Mouse (Mus musculus) forebrain, embryonic 11.5 days (tissue): Measurements from ENCODE around the gene Apoa1. TPM values are rescaled to one million over a fixed set of nuclear protein-coding genes. Genes with fewer than 3 reads are reported as not detected.
A peak's percentile ranks its signal among the peaks of the same experiment; 100 is the strongest.

ENCODE experiments used
- ATAC-seq: fragments of 200-750 bp; cut with Nextera tagmentation; replicated peaks from 2 replicates; pipeline ENCODE4 v1.8.0; 2017; ENCODE audit warnings: moderate TSS enrichment; ENCODE audit not compliant: low FRiP score
- DNase-seq: peaks from one replicate; pipeline ENCODE4 v3.0.0-alpha.2; 2017; ENCODE audit warnings: low spot score
- H3K27ac ChIP-seq: fragments of 300-500 bp; sonication (generic); 2 replicates; pipeline ENCODE4 v1.5.1; 2014; ENCODE audit warnings: low read depth, low read length
- H3K27me3 ChIP-seq: fragments of 300-500 bp; sonication (generic); 2 replicates; pipeline ENCODE4 v1.6.1; 2014; ENCODE audit warnings: mild to moderate bottlenecking, low read length, mixed read lengths; ENCODE audit not compliant: control insufficient read depth, insufficient read depth
- H3K36me3 ChIP-seq: fragments of 300-500 bp; sonication (generic); 2 replicates; pipeline ENCODE4 v1.6.1; 2014; ENCODE audit warnings: mild to moderate bottlenecking, low read length, moderate library complexity, mixed read lengths; ENCODE audit not compliant: control insufficient read depth, insufficient read depth
- H3K4me1 ChIP-seq: fragments of 300-500 bp; sonication (generic); replicated peaks from 2 replicates; pipeline ENCODE4 v1.6.1; 2014; ENCODE audit warnings: low read length, mixed read lengths; ENCODE audit not compliant: control insufficient read depth, insufficient read depth
- H3K4me2 ChIP-seq: fragments of 300-500 bp; sonication (generic); 2 replicates; pipeline ENCODE4 v1.6.1; 2014; ENCODE audit warnings: low read depth, mild to moderate bottlenecking, low read length, moderate library complexity, mixed read lengths; ENCODE audit not compliant: severe bottlenecking
- H3K4me3 ChIP-seq: fragments of 300-500 bp; sonication (generic); 2 replicates; pipeline ENCODE4 v1.5.1; 2014; ENCODE audit warnings: low read depth, low read length
- H3K9ac ChIP-seq: fragments of 300-500 bp; sonication (generic); 2 replicates; pipeline ENCODE4 v1.6.1; 2014; ENCODE audit warnings: low read length
- H3K9me3 ChIP-seq: fragments of 300-500 bp; sonication (generic); 2 replicates; pipeline ENCODE4 v1.6.1; 2016; ENCODE audit warnings: low read length, mixed read lengths; ENCODE audit not compliant: control insufficient read depth
- WGBS: fragments of 180-500 bp; shearing (Covaris S2); extraction: QIAGEN DNeasy Blood & Tissue Kit; methylation state at CpG from one replicate; pipeline ENCODE4 v1.1.7; 2014; 5-methylcytosine and 5-hydroxymethylcytosine counted together
- polyA plus RNA-seq: library from polyadenylated mRNA; unstranded; fragments of >200 nt; fragmentation: Nextera tagmentation; extraction: Ambion mirVana; gene quantifications from 2 replicates; pipeline ENCODE4 v1.2.1, GENCODE M21; 2014

The Apoa1 gene
- polyA plus RNA-seq, result 0.98 and 1.1 TPM in 2 replicates

GRCm38 (mm10) chr9:46228491-46228890 is at the start of gene Apoa1:
Apoa1 (plus strand) TSS chr9:46228580.
- Histone ChIP-seq H3K27me3 (no peaks in the 10 kb centered on the region), H3K36me3 (no peaks in the 10 kb centered on the region), H3K9me3 (no peaks in the 10 kb centered on the region), H3K4me1 (peaks cover 5% of the 10 kb centered on the region; the same call in 1 of the 2 replicates), H3K27ac (no peak within 1 kb of the TSS), H3K4me3 (no peak within 1 kb of the TSS), H3K4me2 (no peak within 1 kb of the TSS), H3K9ac (no peak within 1 kb of the TSS)
- DNase-seq, result no peak
- 64% methylated on average over 9 of the region's 9 CpGs for WGBS
- ATAC-seq, result no peak

GRCm38 (mm10) chr9:46178595-46178994 is 49.8 kb upstream of the Apoa1 start:
- ATAC-seq (no peak), DNase-seq (no peak)
- no peaks in the 10 kb centered on the region for H3K4me1 ChIP-seq
- no peak overlapping the region for H3K4me2 ChIP-seq
- 92% methylated on average over 9 of the region's 9 CpGs for WGBS
- H3K4me3 ChIP-seq, result no peak overlapping the region
- H3K9ac ChIP-seq, result 0 out of 2 replicates have a peak overlapping the region, but pooled peaks have one; percentile 6
- H3K36me3 ChIP-seq, result no peaks in the 10 kb centered on the region
- no peak overlapping the region for H3K27ac ChIP-seq
- no peaks in the 10 kb centered on the region for H3K9me3 ChIP-seq
- no peaks in the 10 kb centered on the region for H3K27me3 ChIP-seq

- Histone ChIP-seq H3K36me3 (no peaks in the 10 kb centered on the region), H3K9me3 (no peaks in the 10 kb centered on the region), H3K4me1 (no peaks in the 10 kb centered on the region), H3K27me3 (no peaks in the 10 kb centered on the region), H3K4me3 (no peak overlapping the region), H3K27ac (no peak overlapping the region), H3K9ac (no peak overlapping the region), H3K4me2 (no peak overlapping the region)
- WGBS, result 88% methylated on average over 8 of the region's 8 CpGs
- DNase-seq (no peak), ATAC-seq (no peak)
Observed at GRCm38 (mm10) chr9:46181297-46181696, 47.1 kb upstream of the Apoa1 start.

GRCm38 (mm10) chr9:46184542-46184941 is 43.8 kb upstream of the Apoa1 start:
- Histone ChIP-seq H3K4me2 (no peak overlapping the region), H3K27me3 (no peaks in the 10 kb centered on the region), H3K9ac (no peak overlapping the region), H3K36me3 (no peaks in the 10 kb centered on the region; the same call in 1 of the 2 replicates), H3K27ac (no peak overlapping the region), H3K4me1 (no peaks in the 10 kb centered on the region), H3K9me3 (no peaks in the 10 kb centered on the region), H3K4me3 (no peak overlapping the region)
- ATAC-seq (no peak), DNase-seq (no peak)
- 83% methylated on average over 5 of the region's 5 CpGs for WGBS

GRCm38 (mm10) chr9:46185191-46185590 is 43.2 kb upstream of the Apoa1 start:
- 61% methylated on average over 2 of the region's 2 CpGs for WGBS

GRCm38 (mm10) chr9:46186387-46186786 is 42.0 kb upstream of the Apoa1 start:
- no peak for DNase-seq
- Histone ChIP-seq H3K9me3 (no peaks in the 10 kb centered on the region), H3K4me1 (no peaks in the 10 kb centered on the region), H3K36me3 (no peaks in the 10 kb centered on the region; the same call in 1 of the 2 replicates), H3K4me3 (no peak overlapping the region), H3K4me2 (no peak overlapping the region), H3K27me3 (no peaks in the 10 kb centered on the region), H3K9ac (no peak overlapping the region), H3K27ac (no peak overlapping the region)
- WGBS, result 83% methylated on average over 1 of the region's 1 CpGs
- no peak for ATAC-seq

More at GRCm38 (mm10) chr9:46185191-46185590, 43.2 kb upstream of the Apoa1 start:
- no peak overlapping the region for H3K4me3 ChIP-seq
- H3K36me3 ChIP-seq, result no peaks in the 10 kb centered on the region; the same call in 1 of the 2 replicates
- H3K9me3 ChIP-seq, result no peaks in the 10 kb centered on the region
- H3K27me3 ChIP-seq, result no peaks in the 10 kb centered on the region
- ATAC-seq, result no peak
- H3K4me1 ChIP-seq, result no peaks in the 10 kb centered on the region
- no peak for DNase-seq
- H3K27ac ChIP-seq, result no peak overlapping the region
- no peak overlapping the region for H3K9ac ChIP-seq
- H3K4me2 ChIP-seq, result no peak overlapping the region

- no peak for ATAC-seq
- no peak for DNase-seq
- Histone ChIP-seq H3K9me3 (no peaks in the 10 kb centered on the region), H3K9ac (no peak overlapping the region), H3K27me3 (no peaks in the 10 kb centered on the region), H3K36me3 (no peaks in the 10 kb centered on the region; the same call in 1 of the 2 replicates), H3K4me1 (no peaks in the 10 kb centered on the region), H3K4me3 (no peak overlapping the region), H3K27ac (no peak overlapping the region), H3K4me2 (no peak overlapping the region)
- WGBS, result 84% methylated on average over 4 of the region's 4 CpGs
Observed at GRCm38 (mm10) chr9:46188370-46188769, 40.0 kb upstream of the Apoa1 start.

GRCm38 (mm10) chr9:46188956-46189355 is 39.4 kb upstream of the Apoa1 start:
- no peak for ATAC-seq
- WGBS, result 83% methylated on average over 5 of the region's 5 CpGs

GRCm38 (mm10) chr9:46189381-46189780 is 39.0 kb upstream of the Apoa1 start:
- Histone ChIP-seq H3K27me3 (no peaks in the 10 kb centered on the region), H3K4me1 (no peaks in the 10 kb centered on the region), H3K9me3 (no peaks in the 10 kb centered on the region), H3K36me3 (no peaks in the 10 kb centered on the region; the same call in 1 of the 2 replicates), H3K4me2 (no peak overlapping the region), H3K4me3 (no peak overlapping the region), H3K9ac (no peak overlapping the region), H3K27ac (no peak overlapping the region)
- 83% methylated on average over 10 of the region's 10 CpGs for WGBS
- ATAC-seq (no peak), DNase-seq (no peak)

More at GRCm38 (mm10) chr9:46188956-46189355, 39.4 kb upstream of the Apoa1 start:
- Histone ChIP-seq H3K27ac (no peak overlapping the region), H3K36me3 (no peaks in the 10 kb centered on the region; the same call in 1 of the 2 replicates), H3K9me3 (no peaks in the 10 kb centered on the region), H3K4me2 (no peak overlapping the region), H3K4me3 (no peak overlapping the region), H3K9ac (no peak overlapping the region), H3K27me3 (no peaks in the 10 kb centered on the region), H3K4me1 (no peaks in the 10 kb centered on the region)
- DNase-seq, result no peak
